Mouse (Mus musculus) heart, adult 2 months (tissue): ENCODE measurements around the gene Rplp0. TPM values are rescaled to one million over a fixed set of nuclear protein-coding genes. Genes with fewer than 3 reads are reported as not detected.
"Not testable (repeated sequence)": the region's sequence is repeated elsewhere in the genome, so short reads cannot be mapped to it uniquely, and the experiment has no call there.

Experiments used
- DNase-seq, 2 experiments: peaks; one replicate each; pipeline ENCODE4 v3.0.0; 2021
- H3K27ac ChIP-seq: fragments of 200-600 bp; 2 replicates; pipeline ENCODE4 v1.8.1; 2022
- H3K27me3 ChIP-seq: fragments of 200-500 bp; 2 replicates; pipeline ENCODE4 v1.6.1; 2012; ENCODE audit warnings: mild to moderate bottlenecking, low read length, inconsistent platforms, mixed read lengths; ENCODE audit not compliant: control insufficient read depth, insufficient read depth
- H3K36me3 ChIP-seq: fragments of 200-500 bp; 2 replicates; pipeline ENCODE4 v1.6.1; 2012; ENCODE audit warnings: low read length, inconsistent platforms; ENCODE audit not compliant: control insufficient read depth, insufficient read depth
- H3K4me1 ChIP-seq: fragments of 200-500 bp; 2 replicates; pipeline ENCODE4 v1.6.1; 2011; ENCODE audit warnings: low read length; ENCODE audit not compliant: control insufficient read depth, insufficient read depth
- H3K4me3 ChIP-seq: fragments of 200-600 bp; 2 replicates; pipeline ENCODE4 v1.8.1; 2022
- H3K79me2 ChIP-seq: fragments of 200-500 bp; replicated peaks from 2 replicates; pipeline ENCODE4 v1.6.1; 2012; ENCODE audit warnings: mild to moderate bottlenecking, inconsistent platforms, low read length, moderate library complexity, mixed read lengths; ENCODE audit not compliant: control insufficient read depth, insufficient read depth
- H3K9ac ChIP-seq: fragments of 200-500 bp; 2 replicates; pipeline ENCODE4 v1.6.1; 2012; ENCODE audit warnings: low read depth, mild to moderate bottlenecking, control low read depth, inconsistent platforms, low read length, mixed read lengths
- CTCF ChIP-seq: fragments of 200-600 bp; IDR thresholded peaks from 2 replicates; pipeline ENCODE4 v1.8.1; 2022; ENCODE audit warnings: antibody characterized with exemption, mild to moderate bottlenecking, moderate library complexity
- EP300 ChIP-seq: fragments of 200-500 bp; IDR thresholded peaks from 2 replicates; pipeline ENCODE4 v1.6.1; 2011; ENCODE audit warnings: low read depth, low read length, control low read depth; ENCODE audit not compliant: insufficient read depth
- POLR2A ChIP-seq: fragments of 200-500 bp; IDR thresholded peaks from 2 replicates; pipeline ENCODE4 v1.6.1; 2011; ENCODE audit warnings: mild to moderate bottlenecking, low read depth, low read length, control low read depth; ENCODE audit not compliant: insufficient read depth
- WGBS: fragments of 180-500 bp; shearing (Covaris S2); methylation state at CpG from one replicate; pipeline ENCODE4 v1.1.7; 2018; 5-methylcytosine and 5-hydroxymethylcytosine counted together
- intact Hi-C: fragments of 180-260 bp; cut with DNase I; formaldehyde crosslinking; loops from one replicate; pipeline ENCODE4 v1.15.1; 2025
- polyA plus RNA-seq: library from polyadenylated mRNA; depleted of rRNA; stranded (reverse); fragments of >200 nt; gene quantifications from 2 replicates; pipeline ENCODE4 v1.2.3, GENCODE M21; 2012
- total RNA-seq, 2 experiments: library from RNA; stranded (reverse); gene quantifications; 2 replicates each; pipeline ENCODE4 v1.2.3; 2021

Gene Rplp0
- total and polyA plus RNA-seq, 3 experiments: 587 to 1,274 (median 705) TPM

GRCm38 (mm10) chr5:115514346-115514745 is 44.9 kb upstream of the Rplp0 start:
- intact Hi-C loops: loop anchor here (2.0 kb wide), 1 partner anchor 16 kb away; no protein-coding TSS in a partner anchor
- H3K9ac ChIP-seq: peak overlapping the region; percentile 57
- H3K4me1 ChIP-seq: peaks cover 36% of the 10 kb centered on the region

GRCm38 (mm10) chr5:115514896-115515587 is 44.2 kb upstream of the Rplp0 start:
- Histone ChIP-seq H3K79me2 (peaks cover 12% of the 10 kb centered on the region), H3K27ac (peak overlapping the region; percentile 93), H3K4me3 (peak overlapping the region; percentile 30), H3K27me3 (no peaks in the 10 kb centered on the region), H3K4me1 (peaks cover 38% of the 10 kb centered on the region), H3K9ac (peak overlapping the region; percentile 68), H3K36me3 (no peaks in the 10 kb centered on the region; the same call in none of the 2 replicates)
- 19% methylated on average over 20 of the region's 20 CpGs for WGBS
- peak; percentile 79 to 86 for DNase-seq
- TF ChIP-seq CTCF (no peak), POLR2A (peak; percentile 58), EP300 (peak; percentile 72; the same call in 1 of the 2 replicates)
- intact Hi-C loops: loop anchor here (2.0 kb wide), 1 partner anchor 16 kb away; no protein-coding TSS in a partner anchor

More at GRCm38 (mm10) chr5:115514346-115514745, 44.9 kb upstream of the Rplp0 start:
- 63% methylated on average over 6 of the region's 6 CpGs for WGBS
- no peak overlapping the region for H3K4me3 ChIP-seq
- no peak for DNase-seq
- TF ChIP-seq POLR2A (no peak), CTCF (no peak), EP300 (no peak)
- peaks cover 12% of the 10 kb centered on the region for H3K79me2 ChIP-seq
- no peaks in the 10 kb centered on the region for H3K27me3 ChIP-seq
- peak overlapping the region; percentile 93 for H3K27ac ChIP-seq
- H3K36me3 ChIP-seq: no peaks in the 10 kb centered on the region; the same call in none of the 2 replicates

- 37% methylated on average over 32 of the region's 32 CpGs for WGBS
- H3K79me2 ChIP-seq: peaks cover 12% of the 10 kb centered on the region
Measured at GRCm38 (mm10) chr5:115516081-115516907, 43.0 kb upstream of the Rplp0 start.

GRCm38 (mm10) chr5:115516908-115517307 is 42.4 kb upstream of the Rplp0 start:
- WGBS: 47% methylated on average over 7 of the region's 7 CpGs
- Histone ChIP-seq H3K27ac (peak overlapping the region; percentile 93), H3K4me1 (peaks cover 39% of the 10 kb centered on the region), H3K4me3 (no peak overlapping the region; the same call in 1 of the 2 replicates), H3K79me2 (peaks cover 10% of the 10 kb centered on the region), H3K36me3 (no peaks in the 10 kb centered on the region; the same call in none of the 2 replicates), H3K27me3 (no peaks in the 10 kb centered on the region), H3K9ac (no peak overlapping the region)
- DNase-seq: no peak
- intact Hi-C loops: no loop called here
- TF ChIP-seq EP300: no peak
- no peak for TF ChIP-seq POLR2A
- TF ChIP-seq CTCF: no peak

More at GRCm38 (mm10) chr5:115516081-115516907, 43.0 kb upstream of the Rplp0 start:
- Histone ChIP-seq H3K27ac (peak overlapping the region; percentile 93), H3K36me3 (no peaks in the 10 kb centered on the region; the same call in none of the 2 replicates), H3K4me1 (peaks cover 39% of the 10 kb centered on the region), H3K27me3 (no peaks in the 10 kb centered on the region), H3K4me3 (peak overlapping the region; percentile 28; the same call in 1 of the 2 replicates), H3K9ac (peak overlapping the region; percentile 25)
- TF ChIP-seq EP300 (peak; percentile 60; the same call in 1 of the 2 replicates), POLR2A (peak; percentile 37; the same call in 1 of the 2 replicates), CTCF (no peak)
- DNase-seq: peak; percentile 75 to 82
- intact Hi-C loops: no loop called here

- H3K36me3 ChIP-seq: no peaks in the 10 kb centered on the region; the same call in none of the 2 replicates
Measured at GRCm38 (mm10) chr5:115517501-115517900, 41.8 kb upstream of the Rplp0 start.

GRCm38 (mm10) chr5:115518214-115518613 is 41.1 kb upstream of the Rplp0 start:
- H3K27me3 ChIP-seq, DNase-seq, H3K9ac ChIP-seq, intact Hi-C loops, H3K79me2 ChIP-seq, H3K4me3 ChIP-seq, H3K36me3 ChIP-seq: not testable (repeated sequence)
- Histone ChIP-seq H3K27ac (peak overlapping the region; percentile 26), H3K4me1 (peaks cover 41% of the 10 kb centered on the region)
- WGBS: 96% methylated on average over 8 of the region's 8 CpGs

More at GRCm38 (mm10) chr5:115517501-115517900, 41.8 kb upstream of the Rplp0 start:
- Histone ChIP-seq H3K27me3 (no peaks in the 10 kb centered on the region), H3K79me2 (peaks cover 5% of the 10 kb centered on the region), H3K9ac (no peak overlapping the region), H3K4me3 (no peak overlapping the region), H3K4me1 (peaks cover 40% of the 10 kb centered on the region), H3K27ac (peak overlapping the region; percentile 93)
- TF ChIP-seq POLR2A: no peak
- no peak for TF ChIP-seq CTCF
- no peak for TF ChIP-seq EP300
- intact Hi-C loops: no loop called here
- 84% methylated on average over 9 of the region's 9 CpGs for WGBS
- no peak for DNase-seq
